Mouse (Mus musculus): ENCODE results near the gene Frmd5. TPM values are rescaled to one million over a fixed set of nuclear protein-coding genes. Genes with fewer than 3 reads are reported as not detected.
"Not testable (repeated sequence)": the region's sequence is repeated elsewhere in the genome, so short reads cannot be mapped to it uniquely, and the experiment has no call there.

The Frmd5 gene
- polyA plus RNA-seq, 1 experiment from 2014 or later, result 2.8 TPM

DNA sequence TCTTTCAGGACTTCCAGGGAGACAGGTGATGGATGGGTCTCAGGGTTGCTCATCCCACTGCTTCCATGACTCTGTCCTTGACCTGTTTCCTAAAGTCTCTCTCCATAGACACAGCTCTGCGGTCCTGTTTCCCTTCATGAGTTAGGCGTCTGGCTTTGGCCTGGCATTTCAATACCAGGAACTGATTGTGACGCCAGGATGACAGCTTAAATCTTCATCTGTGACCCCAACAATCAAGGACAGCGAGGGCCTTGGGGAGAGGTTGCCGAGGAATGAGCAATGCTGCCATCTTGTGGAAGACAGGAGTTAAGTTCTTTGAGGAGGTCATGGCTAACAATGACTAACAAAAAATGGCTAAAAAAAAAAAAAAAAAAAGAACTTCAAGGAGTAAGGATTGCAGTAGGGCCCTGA lies 25.6 kb upstream of the Frmd5 start:
- no peaks in the 10 kb centered on the region for H3K36me3 ChIP-seq (ENCODE audit: insufficient read depth)
- H3K27me3 ChIP-seq (ENCODE audit: insufficient read depth, low read length), result no peaks in the 10 kb centered on the region
- H3K4me3 ChIP-seq (ENCODE audit: low read depth, low read length), result no peak overlapping the region
- DNase-seq (peak; percentile 81), ATAC-seq (ENCODE audit: insufficient read depth) (0 out of 2 replicates have a peak, but pooled peaks have one; percentile 28)
- no peak overlapping the region for H3K27ac ChIP-seq (ENCODE audit: low read depth)
- TF ChIP-seq CTCF (IDR thresholded peaks at IDR 0.05; ENCODE audit: low read depth), result peak; percentile 81
- no peak overlapping the region for H3K9ac ChIP-seq
- no peaks in the 10 kb centered on the region for H3K4me1 ChIP-seq (ENCODE audit: insufficient read depth)
- WGBS, result 3% methylated on average over 5 of the region's 5 CpGs
- H3K9me3 ChIP-seq (ENCODE audit: low read depth, low read length), result no peaks in the 10 kb centered on the region
- no peak overlapping the region for H3K4me2 ChIP-seq

DNA sequence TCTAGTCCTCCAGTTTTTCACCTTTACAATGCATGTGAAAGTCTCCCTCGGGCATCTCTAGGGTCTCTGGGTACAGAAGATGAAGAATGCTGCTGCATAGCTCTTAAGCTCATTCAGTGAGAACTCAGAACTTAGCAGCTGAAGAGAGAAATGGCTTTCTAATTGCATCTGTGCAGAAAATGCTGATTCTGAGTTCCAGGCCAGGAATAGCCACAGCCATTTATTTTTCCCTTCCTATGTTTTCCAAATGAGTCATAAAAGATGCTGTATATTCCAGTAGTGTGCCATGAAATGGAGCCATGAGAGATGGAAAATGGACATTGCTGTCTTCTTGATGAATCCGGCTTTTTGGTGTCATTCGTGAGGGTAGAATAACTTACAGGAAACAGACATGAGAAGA lies 21.5 kb upstream of the Frmd5 start:
- TF ChIP-seq CTCF (IDR thresholded peaks at IDR 0.05; ENCODE audit: low read depth), result no peak
- no peak overlapping the region for H3K9ac ChIP-seq
- no peaks in the 10 kb centered on the region for H3K9me3 ChIP-seq (ENCODE audit: low read depth, low read length)
- no peak overlapping the region for H3K27ac ChIP-seq (ENCODE audit: low read depth)
- no peaks in the 10 kb centered on the region for H3K36me3 ChIP-seq (ENCODE audit: insufficient read depth)
- no peak for ATAC-seq (ENCODE audit: insufficient read depth)
- H3K4me3 ChIP-seq (ENCODE audit: low read depth, low read length), result no peak overlapping the region
- no peaks in the 10 kb centered on the region for H3K4me1 ChIP-seq (ENCODE audit: insufficient read depth)
- H3K27me3 ChIP-seq (ENCODE audit: insufficient read depth, low read length), result no peaks in the 10 kb centered on the region
- no peak for DNase-seq
- no peak overlapping the region for H3K4me2 ChIP-seq
- 78% methylated on average over 3 of the region's 3 CpGs for WGBS

DNA sequence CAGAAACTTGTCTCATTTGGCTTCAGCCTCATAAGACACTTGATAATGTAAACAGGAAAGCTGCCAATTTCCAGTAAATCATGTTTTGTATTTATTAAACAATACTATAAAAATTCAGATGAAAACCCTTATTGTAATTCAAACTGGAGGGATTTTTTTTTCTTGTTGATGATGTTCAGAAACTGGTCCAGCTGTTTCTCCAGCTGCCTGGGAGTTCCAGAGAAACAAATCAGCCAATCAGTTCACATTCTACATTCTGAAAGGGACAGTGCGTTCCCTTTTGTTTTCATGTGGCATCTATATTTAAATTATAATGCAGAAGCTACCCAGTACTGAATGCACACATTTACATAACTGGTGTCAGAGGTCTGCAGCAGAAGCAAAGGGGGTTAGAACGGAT lies 19.3 kb upstream of the Frmd5 start:
- peak; percentile 75 for DNase-seq
- Histone ChIP-seq H3K27me3 (ENCODE audit: insufficient read depth, low read length) (no peaks in the 10 kb centered on the region), H3K9me3 (ENCODE audit: low read depth, low read length) (no peaks in the 10 kb centered on the region), H3K36me3 (ENCODE audit: insufficient read depth) (no peaks in the 10 kb centered on the region), H3K4me3 (ENCODE audit: low read depth, low read length) (no peak overlapping the region), H3K27ac (ENCODE audit: low read depth) (no peak overlapping the region), H3K4me1 (ENCODE audit: insufficient read depth) (no peaks in the 10 kb centered on the region), H3K9ac (no peak overlapping the region), H3K4me2 (no peak overlapping the region)
- peak; percentile 31; the same call in 1 of the 2 replicates for ATAC-seq (ENCODE audit: insufficient read depth)
- TF ChIP-seq CTCF (IDR thresholded peaks at IDR 0.05; ENCODE audit: low read depth), result no peak
- WGBS, result 50% methylated on average over 2 of the region's 2 CpGs

DNA sequence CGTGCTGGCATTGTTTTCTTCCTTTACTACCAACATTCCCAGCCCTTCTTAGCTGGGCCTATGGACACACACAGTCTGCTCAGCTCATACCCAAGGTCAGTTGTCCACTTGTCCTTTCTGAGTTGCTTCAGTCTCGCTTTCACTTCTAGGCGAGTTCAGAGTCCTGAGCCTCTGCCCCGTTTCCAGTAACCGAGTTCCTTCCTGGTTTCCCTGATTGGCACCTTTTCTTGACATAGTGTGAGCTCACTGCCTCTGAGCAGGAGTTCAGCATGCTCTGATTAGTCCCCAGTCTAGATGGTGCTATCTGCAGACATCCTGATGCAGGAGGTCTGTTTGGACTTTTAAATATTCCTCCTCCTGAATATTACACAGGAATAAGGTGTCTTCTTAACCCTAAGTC lies 17.8 kb upstream of the Frmd5 start:
- 64% methylated on average over 5 of the region's 5 CpGs for WGBS
- Histone ChIP-seq H3K4me2 (no peak overlapping the region), H3K27me3 (ENCODE audit: insufficient read depth, low read length) (no peaks in the 10 kb centered on the region), H3K9me3 (ENCODE audit: low read depth, low read length) (no peaks in the 10 kb centered on the region), H3K9ac (no peak overlapping the region), H3K27ac (ENCODE audit: low read depth) (no peak overlapping the region), H3K36me3 (ENCODE audit: insufficient read depth) (no peaks in the 10 kb centered on the region), H3K4me3 (ENCODE audit: low read depth, low read length) (no peak overlapping the region), H3K4me1 (ENCODE audit: insufficient read depth) (no peaks in the 10 kb centered on the region)
- ATAC-seq (ENCODE audit: insufficient read depth), result no peak
- DNase-seq, result no peak
- no peak for TF ChIP-seq CTCF (IDR thresholded peaks at IDR 0.05; ENCODE audit: low read depth)

DNA sequence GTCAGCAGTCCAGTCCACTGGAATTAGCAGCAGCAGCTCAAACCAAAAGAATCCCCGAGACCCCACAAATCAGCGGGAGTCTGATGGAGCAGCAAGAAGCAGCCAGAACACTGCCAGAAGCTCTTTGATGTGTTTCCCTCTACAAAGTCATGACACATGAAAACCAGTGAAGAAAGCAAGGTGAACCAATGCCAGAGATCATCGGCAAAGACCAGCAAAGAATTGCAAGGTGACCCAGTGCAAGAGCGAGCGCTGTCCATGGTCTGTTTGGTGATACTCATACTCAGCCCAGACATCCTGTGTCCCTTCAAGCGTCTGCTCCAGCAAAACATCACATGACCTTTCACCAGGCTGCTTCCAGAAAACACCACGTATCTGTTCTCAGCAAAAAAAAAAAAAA lies 14.9 kb upstream of the Frmd5 start:
- Histone ChIP-seq H3K4me3 (ENCODE audit: low read depth, low read length) (no peak overlapping the region), H3K4me1 (ENCODE audit: insufficient read depth) (no peaks in the 10 kb centered on the region), H3K36me3 (ENCODE audit: insufficient read depth) (no peaks in the 10 kb centered on the region), H3K27me3 (ENCODE audit: insufficient read depth, low read length) (no peaks in the 10 kb centered on the region), H3K9me3 (ENCODE audit: low read depth, low read length) (no peaks in the 10 kb centered on the region), H3K9ac (no peak overlapping the region), H3K4me2 (no peak overlapping the region), H3K27ac (ENCODE audit: low read depth) (no peak overlapping the region)
- WGBS, result 84% methylated on average over 7 of the region's 7 CpGs
- ATAC-seq (ENCODE audit: insufficient read depth), result no peak
- no peak for TF ChIP-seq CTCF (IDR thresholded peaks at IDR 0.05; ENCODE audit: low read depth)
- no peak for DNase-seq

DNA sequence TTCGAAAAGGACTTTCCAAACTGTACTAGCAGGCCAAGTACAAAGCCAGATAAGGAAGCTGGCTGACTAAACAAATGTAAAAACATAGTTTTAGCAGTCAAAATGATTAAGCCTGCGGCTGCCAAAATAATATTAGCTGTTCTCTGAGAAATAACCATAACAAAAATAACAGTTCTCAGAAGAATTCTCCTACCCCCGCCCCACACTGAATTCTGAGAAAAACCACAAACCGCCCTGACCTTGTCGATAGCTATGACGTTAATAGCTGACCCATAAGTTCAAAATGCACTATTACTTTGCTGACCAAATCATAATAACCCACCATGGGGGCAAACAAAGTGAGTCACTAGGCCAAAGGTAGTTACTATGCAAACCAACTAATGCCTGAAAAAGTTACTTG lies 4.0 kb upstream of the Frmd5 start:
- peaks cover 23% of the 10 kb centered on the region for H3K27me3 ChIP-seq (ENCODE audit: insufficient read depth, low read length)
- H3K4me3 ChIP-seq (ENCODE audit: low read depth, low read length); ATAC-seq (ENCODE audit: insufficient read depth); H3K27ac ChIP-seq (ENCODE audit: low read depth); H3K4me1 ChIP-seq (ENCODE audit: insufficient read depth); H3K9me3 ChIP-seq (ENCODE audit: low read depth, low read length); H3K36me3 ChIP-seq (ENCODE audit: insufficient read depth); H3K9ac ChIP-seq; H3K4me2 ChIP-seq; DNase-seq: not testable (repeated sequence)
- 57% methylated on average over 6 of the region's 6 CpGs for WGBS

DNA sequence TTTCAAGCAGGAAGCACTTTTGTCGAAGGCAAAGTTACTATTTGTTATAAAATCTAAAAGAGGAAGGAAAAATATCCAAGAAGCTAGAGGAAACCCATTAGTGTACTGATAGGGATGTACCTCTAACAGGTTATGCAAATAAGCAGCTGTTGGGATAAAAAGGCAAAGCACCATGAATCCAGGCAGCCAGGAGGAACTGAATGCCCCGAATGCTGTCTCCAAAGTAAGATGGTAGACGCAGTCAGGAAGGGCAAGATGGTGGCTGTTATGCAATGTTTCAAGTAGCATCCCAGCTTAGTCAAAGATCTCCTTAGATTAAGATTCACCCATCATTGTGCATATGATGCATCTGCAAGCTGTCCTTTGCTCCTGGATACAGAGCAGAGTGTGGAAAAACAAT lies 2.2 kb upstream of the Frmd5 start:
- H3K36me3 ChIP-seq (ENCODE audit: insufficient read depth), result no peaks in the 10 kb centered on the region
- H3K4me2 ChIP-seq, result no peak overlapping the region
- H3K27ac ChIP-seq (ENCODE audit: low read depth), result no peak overlapping the region
- peaks cover 28% of the 10 kb centered on the region for H3K27me3 ChIP-seq (ENCODE audit: insufficient read depth, low read length)
- no peaks in the 10 kb centered on the region for H3K4me1 ChIP-seq (ENCODE audit: insufficient read depth)
- no peak for ATAC-seq (ENCODE audit: insufficient read depth)
- no peak for TF ChIP-seq CTCF (IDR thresholded peaks at IDR 0.05; ENCODE audit: low read depth)
- no peak overlapping the region for H3K9ac ChIP-seq
- H3K4me3 ChIP-seq (ENCODE audit: low read depth, low read length), result no peak overlapping the region
- DNase-seq, result no peak
- no peaks in the 10 kb centered on the region for H3K9me3 ChIP-seq (ENCODE audit: low read depth, low read length)
- 72% methylated on average over 3 of the region's 3 CpGs for WGBS
